Comparison of ENCODE assay signal across 22 mouse cellular contexts in the genomic region with DNA sequence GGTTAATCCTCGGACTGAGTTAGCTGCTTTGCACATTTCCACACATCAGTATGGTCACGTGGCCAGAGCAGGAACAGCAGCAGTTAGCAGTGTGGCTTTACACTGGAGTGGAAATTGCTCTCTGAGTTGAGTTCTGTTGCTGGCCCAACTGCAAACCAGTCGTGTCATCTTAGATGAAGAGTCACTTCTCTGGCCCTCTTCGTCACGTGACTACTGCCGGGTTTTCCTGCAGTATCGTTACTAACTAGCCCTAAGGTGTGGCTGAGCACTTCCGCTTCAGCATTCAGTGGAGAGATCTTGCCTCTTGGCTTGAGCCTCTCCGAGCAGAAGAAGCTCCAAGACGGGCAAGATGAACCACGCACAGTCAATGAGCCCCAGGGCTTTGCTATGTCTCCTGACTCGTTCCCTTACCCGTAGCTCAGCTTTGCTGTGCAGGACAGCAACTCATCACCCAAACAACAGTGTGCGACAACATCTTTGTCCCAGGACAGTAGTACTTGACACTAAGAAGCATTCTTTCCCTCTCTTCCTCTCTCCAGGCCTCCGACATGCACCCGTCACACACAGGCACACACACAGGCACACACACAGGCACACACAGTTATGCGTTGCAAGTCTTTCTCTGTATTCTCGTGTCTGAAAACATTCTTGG.
DNase-seq lines count a peak whose midpoint lies in the region; ATAC-seq and TF ChIP-seq lines count a peak whose summit lies in the region.
"Had no signal": no experiment of that assay in that cellular context is flagged by ENCODE, and none has a peak within 500 bp of the region (broad histone marks: within the 10 kb centered on the region; RNA-seq: fewer than 3 reads in every experiment).

No protein-coding gene starts in this region.

- peaks cover 18% of the 10 kb centered on the region for H3K4me1 ChIP-seq in hindbrain, embryonic 10.5 days (replicated peaks)
- peaks cover 15% of the 10 kb centered on the region for H3K4me1 ChIP-seq in hindbrain, embryonic 12.5 days
- H3K4me1 ChIP-seq: intestine, embryonic 15.5 days had no signal

- H3K9me3 ChIP-seq in hindbrain, embryonic 10.5 days, result no peaks in the 10 kb centered on the region
- H3K9me3 ChIP-seq in hindbrain, embryonic 12.5 days (replicated peaks), result no peaks in the 10 kb centered on the region
- H3K9me3 ChIP-seq: forebrain, embryonic 15.5 days; heart, embryonic 12.5 days; hindbrain, embryonic 13.5 days; intestine, embryonic 15.5 days had no signal

- H3K9ac ChIP-seq in hindbrain, embryonic 12.5 days, result no peak overlapping the region
- H3K9ac ChIP-seq: forebrain, embryonic 15.5 days; heart, embryonic 12.5 days; hindbrain, embryonic 13.5 days; intestine, embryonic 15.5 days had no signal

- H3K4me2 ChIP-seq in hindbrain, embryonic 12.5 days (replicated peaks), result no peak overlapping the region
- H3K4me2 ChIP-seq: forebrain, embryonic 15.5 days; heart, embryonic 12.5 days; hindbrain, embryonic 13.5 days; intestine, embryonic 15.5 days had no signal

- TF ChIP-seq CTCF in C2C12 (IDR thresholded peaks at IDR 0.05; ENCODE audit: control insufficient read depth, insufficient read depth, insufficient read length), result no peak

- no peaks in the 10 kb centered on the region for H3K79me3 ChIP-seq in C2C12 (ENCODE audit: low read depth)

- no peaks in the 10 kb centered on the region for H3K36me3 ChIP-seq in hindbrain, embryonic 10.5 days
- no peaks in the 10 kb centered on the region for H3K36me3 ChIP-seq in hindbrain, embryonic 12.5 days
- no peaks in the 10 kb centered on the region for H3K36me3 ChIP-seq in C2C12 (ENCODE audit: control insufficient read depth, insufficient read depth)
- H3K36me3 ChIP-seq: forebrain, embryonic 15.5 days; heart, embryonic 12.5 days; hindbrain, embryonic 13.5 days; intestine, embryonic 15.5 days had no signal

- H3K79me2 ChIP-seq in C2C12 (ENCODE audit: control insufficient read depth, insufficient read depth), result no peaks in the 10 kb centered on the region

- DNase-seq in hindbrain, embryonic 10.5 days (ENCODE audit: low spot score), result no peak
- DNase-seq in R1 (ENCODE audit: low read depth, low spot score), result peak; percentile 46
- no peak for DNase-seq in ovary, adult 18-20 months (ENCODE audit: low spot score)
- DNase-seq in ovary, postnatal 36 days (ENCODE audit: low spot score), result no peak
- DNase-seq: adrenal gland, adult 8-10 months; adrenal gland, postnatal 36 days; B cell, adult 2 months; cerebellum, adult 11 months; cerebellum, adult 8-10 months; cerebellum, postnatal 14 days; gastrocnemius, postnatal 36 days; heart, adult 18-20 months; heart, postnatal 36 days; kidney, adult 2 months had no signal

- H3ac ChIP-seq in C2C12 (ENCODE audit: control insufficient read depth, insufficient read length, low read depth), result no peak overlapping the region

- H3K27ac ChIP-seq in hindbrain, embryonic 10.5 days, result 0 out of 2 replicates have a peak overlapping the region, but pooled peaks have one; percentile 1
- no peak overlapping the region for H3K27ac ChIP-seq in hindbrain, embryonic 12.5 days
- H3K27ac ChIP-seq: forebrain, embryonic 15.5 days; hindbrain, embryonic 13.5 days; intestine, embryonic 15.5 days had no signal

- H3K27me3 ChIP-seq in hindbrain, embryonic 10.5 days (ENCODE audit: insufficient read depth, poor library complexity, severe bottlenecking), result no peaks in the 10 kb centered on the region
- no peaks in the 10 kb centered on the region for H3K27me3 ChIP-seq in hindbrain, embryonic 12.5 days
- H3K27me3 ChIP-seq in C2C12 (ENCODE audit: control insufficient read depth, insufficient read depth, insufficient read length), result no peaks in the 10 kb centered on the region
- H3K27me3 ChIP-seq: forebrain, embryonic 15.5 days; heart, embryonic 12.5 days; hindbrain, embryonic 13.5 days; intestine, embryonic 15.5 days; Patski had no signal

- no peak overlapping the region for H3K4me3 ChIP-seq in hindbrain, embryonic 10.5 days
- no peak overlapping the region for H3K4me3 ChIP-seq in hindbrain, embryonic 12.5 days
- H3K4me3 ChIP-seq in C2C12 (ENCODE audit: insufficient read depth, poor library complexity, severe bottlenecking), result no peak overlapping the region
- H3K4me3 ChIP-seq: forebrain, embryonic 15.5 days; heart, embryonic 12.5 days; hindbrain, embryonic 13.5 days; intestine, embryonic 15.5 days had no signal

- WGBS in hindbrain, embryonic 10.5 days, result 87% methylated on average over 18 of the region's 18 CpGs
- 87% methylated on average over 18 of the region's 18 CpGs for WGBS in hindbrain, embryonic 12.5 days

- no peak for ATAC-seq in hindbrain, embryonic 12.5 days (ENCODE audit: low FRiP score)
- ATAC-seq: forebrain, embryonic 15.5 days; hindbrain, postnatal 0 days; intestine, embryonic 15.5 days; Patski had no signal

TF ChIP-seq in C2C12, 6 proteins besides CTCF, POLR2A, EP300 and RAD21:
- TF ChIP-seq USF1 (IDR thresholded peaks at IDR 0.05; ENCODE audit: low read depth), result peak; percentile 34
- no peak for TF ChIP-seq MYOG (IDR thresholded peaks at IDR 0.05; ENCODE audit: control insufficient read depth, extremely low read depth, insufficient read length)
- no peak for TF ChIP-seq FOSL1 (IDR thresholded peaks at IDR 0.05; ENCODE audit: insufficient read depth, low read length, poor library complexity, severe bottlenecking)
TF ChIP-seq in C2C12: peak in this region for 1.
